Mouse (Mus musculus): ENCODE measurements around the gene Plcb3. TPM values are rescaled to one million over a fixed set of nuclear protein-coding genes. Genes with fewer than 3 reads are reported as not detected.

Gene Plcb3
- total RNA-seq, 2 experiments from 2014 or later: 0.68 to 1.7 TPM

- ATAC-seq (replicated peaks; ENCODE audit: low FRiP score, poor library complexity, severe bottlenecking): peak; percentile 93
These were observed 66.6 kb downstream of the Plcb3 start, which contains the start of the genes Trmt112 and Prdx5 for GRCm38 (mm10) chr19:6909507-6910289. Trmt112 (plus strand) TSS chr19:6909698. Prdx5 (minus strand) TSS chr19:6910106.

GRCm38 (mm10) chr19:6909021-6909420, 67.2 kb downstream of the Plcb3 start:
- no peak for ATAC-seq (replicated peaks; ENCODE audit: low FRiP score, poor library complexity, severe bottlenecking)

DNA sequence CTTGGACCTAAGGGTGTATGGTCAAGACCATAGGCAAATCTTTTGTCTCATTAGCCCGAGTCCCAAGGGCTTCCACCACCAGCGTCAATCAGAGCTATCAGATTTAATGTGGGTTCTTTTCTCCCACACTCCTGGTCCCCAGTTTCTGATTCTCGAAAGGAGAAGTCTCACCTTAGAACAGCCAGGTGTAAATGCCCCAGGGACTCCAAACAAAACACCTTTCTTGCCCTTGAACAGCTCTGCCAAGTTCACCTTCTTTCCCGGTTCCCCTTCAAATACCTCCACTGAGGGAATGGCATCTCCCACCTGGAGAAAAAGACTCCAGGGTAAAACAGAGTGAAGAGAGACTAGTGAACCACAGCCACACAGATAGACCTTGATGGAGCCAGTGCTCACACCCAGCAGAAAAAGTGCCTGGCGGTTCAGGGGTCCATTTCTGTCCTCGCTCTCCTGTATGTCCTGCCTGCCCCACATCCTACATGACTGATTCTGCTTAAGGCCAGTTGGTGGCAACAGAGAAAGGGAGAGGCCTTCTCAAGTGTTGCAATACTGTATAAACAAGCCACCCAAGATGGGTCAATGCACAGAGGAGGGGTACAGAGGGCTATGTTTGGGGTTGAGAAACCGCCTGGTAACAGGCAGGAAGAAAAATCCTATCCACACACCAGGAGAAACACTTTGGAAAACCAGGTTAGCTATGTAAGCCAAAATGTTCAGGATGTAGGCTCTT, 68.3 kb downstream of the Plcb3 start:
- no peak for ATAC-seq (replicated peaks; ENCODE audit: low FRiP score, poor library complexity, severe bottlenecking)

DNA sequence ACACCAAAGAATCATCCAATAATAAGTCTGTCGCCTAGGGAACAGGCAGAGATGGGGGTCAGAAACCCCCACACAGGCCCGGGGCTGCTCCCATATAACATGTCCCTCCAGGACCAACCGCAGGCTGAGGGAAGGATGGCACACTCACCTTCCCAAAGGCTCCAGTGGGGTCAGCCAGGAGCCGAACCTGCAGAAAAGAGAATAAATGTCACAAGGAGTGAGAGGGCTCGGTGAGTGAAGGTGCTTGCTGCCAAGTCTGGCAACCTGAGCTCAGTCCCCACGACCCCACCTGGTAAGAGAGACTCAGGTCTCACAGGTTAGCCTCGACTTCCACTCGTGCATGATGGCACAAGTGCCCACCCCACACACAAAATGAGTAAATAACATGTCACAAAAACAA, 69.2 kb downstream of the Plcb3 start:
- no peak for ATAC-seq (replicated peaks; ENCODE audit: low FRiP score, poor library complexity, severe bottlenecking)

DNA sequence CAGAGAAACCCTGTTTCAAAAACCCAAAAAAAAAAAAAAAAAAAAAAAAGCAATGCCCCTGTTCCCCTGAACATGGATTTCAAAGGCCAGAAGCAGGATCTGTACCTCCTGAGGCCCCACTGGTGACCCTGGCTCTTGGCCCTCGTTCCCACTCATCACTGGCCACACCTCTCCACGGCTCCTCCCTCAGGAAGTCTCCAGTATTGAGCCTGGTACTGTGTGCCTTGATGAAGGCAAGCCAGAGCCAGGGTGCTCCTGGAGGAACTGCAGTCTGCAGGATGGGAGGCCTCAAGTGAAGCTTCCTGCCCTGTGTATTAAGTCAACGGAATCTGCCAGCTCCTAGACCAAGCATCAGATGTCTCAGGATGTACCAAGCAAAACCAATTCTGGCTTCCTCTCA, 70.1 kb downstream of the Plcb3 start:
- ATAC-seq (replicated peaks; ENCODE audit: low FRiP score, poor library complexity, severe bottlenecking): no peak

- ATAC-seq (replicated peaks; ENCODE audit: low FRiP score, poor library complexity, severe bottlenecking): no peak
These were observed 70.6 kb downstream of the Plcb3 start for GRCm38 (mm10) chr19:6905498-6906159.

DNA sequence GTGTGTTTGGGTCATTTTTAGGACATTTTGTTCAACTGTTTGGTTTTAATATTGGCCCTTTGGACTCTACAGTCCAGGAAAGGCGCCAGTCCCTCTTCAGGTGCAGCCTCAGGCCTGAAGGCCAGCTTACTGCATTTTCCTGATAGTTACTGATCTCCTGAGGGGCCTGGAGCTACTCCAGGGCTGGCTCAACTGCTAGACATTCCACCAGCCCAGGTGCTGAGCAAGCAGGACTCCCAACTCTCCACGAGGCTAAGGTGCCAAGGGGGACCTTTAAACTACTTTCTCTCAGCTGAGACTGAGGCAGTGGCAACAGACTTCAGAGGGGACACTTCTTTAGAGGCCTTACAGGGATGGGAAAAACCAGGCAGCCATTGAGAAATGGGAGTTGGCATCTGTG, 71.4 kb downstream of the Plcb3 start:
- no peak for ATAC-seq (replicated peaks; ENCODE audit: low FRiP score, poor library complexity, severe bottlenecking)

- ATAC-seq (replicated peaks; ENCODE audit: low FRiP score, poor library complexity, severe bottlenecking): no peak
These were observed 73.2 kb downstream of the Plcb3 start for GRCm38 (mm10) chr19:6903031-6903430.

Other genes starting within 250 kb of the Plcb3 start
- 0.72 TPM in 1 of 2 replicates, not detected in the other for gene Rps6ka4, start 135.8 kb downstream of the Plcb3 start, total RNA-seq (2015; ENCODE audit: low replicate concordance)
- gene Rps6ka4, start 135.8 kb downstream of the Plcb3 start, total RNA-seq (2017; ENCODE audit: low replicate concordance): 1.2 and 1.5 TPM in 2 replicates
- gene Ccdc88b, start 118.3 kb downstream of the Plcb3 start, total RNA-seq (2015; ENCODE audit: low replicate concordance): 4.2 and 9.4 TPM in 2 replicates
- gene Ccdc88b, start 118.3 kb downstream of the Plcb3 start, total RNA-seq (2017; ENCODE audit: low replicate concordance): 6.4 and 12.1 TPM in 2 replicates
- 30.6 and 44.0 TPM in 2 replicates for gene Trmt112, start 66.8 kb downstream of the Plcb3 start, total RNA-seq (2015; ENCODE audit: low replicate concordance)
- 20.2 and 33.6 TPM in 2 replicates for gene Trmt112, start 66.8 kb downstream of the Plcb3 start, total RNA-seq (2017; ENCODE audit: low replicate concordance)
- 130 and 145 TPM in 2 replicates for gene Prdx5, start 66.4 kb downstream of the Plcb3 start, total RNA-seq (2015; ENCODE audit: low replicate concordance)
- gene Prdx5, start 66.4 kb downstream of the Plcb3 start, total RNA-seq (2017; ENCODE audit: low replicate concordance): 101 and 126 TPM in 2 replicates
- gene Esrra, start 54.7 kb downstream of the Plcb3 start, total RNA-seq (2015; ENCODE audit: low replicate concordance): 2.9 and 3.4 TPM in 2 replicates
- gene Esrra, start 54.7 kb downstream of the Plcb3 start, total RNA-seq (2017; ENCODE audit: low replicate concordance): 0.61 and 2.7 TPM in 2 replicates
- not detected in 2 replicates for gene Catsperz, start 51.1 kb downstream of the Plcb3 start, total RNA-seq (2015; ENCODE audit: low replicate concordance)
- not detected in 2 replicates for gene Catsperz, start 51.1 kb downstream of the Plcb3 start, total RNA-seq (2017; ENCODE audit: low replicate concordance)
- not detected in 2 replicates for gene Kcnk4, start 42.0 kb downstream of the Plcb3 start, total RNA-seq (2015; ENCODE audit: low replicate concordance)
- not detected in 2 replicates for gene Kcnk4, start 42.0 kb downstream of the Plcb3 start, total RNA-seq (2017; ENCODE audit: low replicate concordance)
- 2.9 and 5.0 TPM in 2 replicates for gene Bad, start 34.6 kb downstream of the Plcb3 start, total RNA-seq (2015; ENCODE audit: low replicate concordance)
- gene Bad, start 34.6 kb downstream of the Plcb3 start, total RNA-seq (2017; ENCODE audit: low replicate concordance): 6.3 and 10.9 TPM in 2 replicates
- gene Gpr137, start 34.0 kb downstream of the Plcb3 start, total RNA-seq (2015; ENCODE audit: low replicate concordance): 2.9 TPM in 2 replicates
- gene Gpr137, start 34.0 kb downstream of the Plcb3 start, total RNA-seq (2017; ENCODE audit: low replicate concordance): 2.8 TPM in 1 of 2 replicates, not detected in the other
- 31.0 and 59.1 TPM in 2 replicates for gene Ppp1r14b, start 1.5 kb downstream of the Plcb3 start, total RNA-seq (2015; ENCODE audit: low replicate concordance)
- 0.91 and 10.4 TPM in 2 replicates for gene Ppp1r14b, start 1.5 kb downstream of the Plcb3 start, total RNA-seq (2017; ENCODE audit: low replicate concordance)
- gene Fkbp2, start 4.0 kb upstream of the Plcb3 start, total RNA-seq (2015; ENCODE audit: low replicate concordance): 38.1 and 93.3 TPM in 2 replicates
- gene Fkbp2, start 4.0 kb upstream of the Plcb3 start, total RNA-seq (2017; ENCODE audit: low replicate concordance): 31.0 and 34.9 TPM in 2 replicates
- gene Vegfb, start 11.2 kb upstream of the Plcb3 start, total RNA-seq (2015; ENCODE audit: low replicate concordance): 13.7 and 22.2 TPM in 2 replicates
- 0.98 and 4.1 TPM in 2 replicates for gene Vegfb, start 11.2 kb upstream of the Plcb3 start, total RNA-seq (2017; ENCODE audit: low replicate concordance)
- 11.5 TPM in 1 of 2 replicates, not detected in the other for gene Dnajc4, start 16.1 kb upstream of the Plcb3 start, total RNA-seq (2015; ENCODE audit: low replicate concordance)
- 2.2 and 2.6 TPM in 2 replicates for gene Dnajc4, start 16.1 kb upstream of the Plcb3 start, total RNA-seq (2017; ENCODE audit: low replicate concordance)
- gene Nudt22, start 19.6 kb upstream of the Plcb3 start, total RNA-seq (2015; ENCODE audit: low replicate concordance): 4.2 and 10.1 TPM in 2 replicates
- gene Nudt22, start 19.6 kb upstream of the Plcb3 start, total RNA-seq (2017; ENCODE audit: low replicate concordance): 0.26 and 3.9 TPM in 2 replicates
- not detected in 2 replicates for gene Trpt1, start 19.7 kb upstream of the Plcb3 start, total RNA-seq (2015; ENCODE audit: low replicate concordance)
- not detected in 2 replicates for gene Trpt1, start 19.7 kb upstream of the Plcb3 start, total RNA-seq (2017; ENCODE audit: low replicate concordance)
- gene Fermt3, start 43.0 kb upstream of the Plcb3 start, total RNA-seq (2015; ENCODE audit: low replicate concordance): 30.6 and 38.6 TPM in 2 replicates
- 63.9 and 69.1 TPM in 2 replicates for gene Fermt3, start 43.0 kb upstream of the Plcb3 start, total RNA-seq (2017; ENCODE audit: low replicate concordance)
- 59.5 and 78.6 TPM in 2 replicates for gene Stip1, start 63.5 kb upstream of the Plcb3 start, total RNA-seq (2015; ENCODE audit: low replicate concordance)
- gene Stip1, start 63.5 kb upstream of the Plcb3 start, total RNA-seq (2017; ENCODE audit: low replicate concordance): 48.1 and 60.8 TPM in 2 replicates
- not detected in 2 replicates for gene Macrod1, start 80.3 kb upstream of the Plcb3 start, total RNA-seq (2015; ENCODE audit: low replicate concordance)
- gene Macrod1, start 80.3 kb upstream of the Plcb3 start, total RNA-seq (2017; ENCODE audit: low replicate concordance): 0.53 and 1.2 TPM in 2 replicates
- gene Flrt1, start 129.3 kb upstream of the Plcb3 start, total RNA-seq (2015; ENCODE audit: low replicate concordance): not detected in 2 replicates
- not detected in 2 replicates for gene Flrt1, start 129.3 kb upstream of the Plcb3 start, total RNA-seq (2017; ENCODE audit: low replicate concordance)
- gene Otub1, start 229.8 kb upstream of the Plcb3 start, total RNA-seq (2015; ENCODE audit: low replicate concordance): 17.3 and 25.6 TPM in 2 replicates
- gene Otub1, start 229.8 kb upstream of the Plcb3 start, total RNA-seq (2017; ENCODE audit: low replicate concordance): 8.2 and 10.0 TPM in 2 replicates
- 226 and 267 TPM in 2 replicates for gene Cox8a, start 241.1 kb upstream of the Plcb3 start, total RNA-seq (2015; ENCODE audit: low replicate concordance)
- 106 and 241 TPM in 2 replicates for gene Cox8a, start 241.1 kb upstream of the Plcb3 start, total RNA-seq (2017; ENCODE audit: low replicate concordance)